3 mouse cellular contexts compared by ENCODE assay signal in genomic region chr17:6470031-6470430, GRCm38 (mm10). TPM values are rescaled to one million over a fixed set of nuclear protein-coding genes. Genes with fewer than 3 reads are reported as not detected.
DNase-seq lines count a peak whose midpoint lies in the region; TF ChIP-seq lines count a peak whose summit lies in the region.
"Not testable (repeated sequence)": the region's sequence is repeated elsewhere in the genome, so short reads cannot be mapped to it uniquely, and the experiment has no call there.

No protein-coding gene starts in this region.

- H3K4me3 ChIP-seq in cerebellum, adult 2 months (replicated peaks; ENCODE audit: insufficient read depth, low read depth, low read length), result not testable (repeated sequence)

- peak overlapping the region; percentile 34; the same call in 1 of the 2 replicates for H3K27ac ChIP-seq in cerebellum, adult 2 months (ENCODE audit: insufficient read depth, low read length)

- not testable (repeated sequence) for TF ChIP-seq POLR2A in cerebellum, adult 2 months (IDR thresholded peaks at IDR 0.05; ENCODE audit: borderline replicate concordance, insufficient read depth, low read length)

- not testable (repeated sequence) for DNase-seq in cerebellum, adult 2 months
- DNase-seq in cerebellum, postnatal 10 days, result peak; percentile 53 to 61
- DNase-seq in cerebellum, postnatal 14 days, result peak; percentile 23 to 43

- not testable (repeated sequence) for TF ChIP-seq CTCF in cerebellum, adult 2 months (IDR thresholded peaks at IDR 0.05; ENCODE audit: borderline replicate concordance, insufficient read depth, low read depth, low read length)

- 26% methylated on average over 2 of the region's 3 CpGs for WGBS in cerebellum, adult 2 months

- not testable (repeated sequence) for H3K27me3 ChIP-seq in cerebellum, adult 2 months (ENCODE audit: control insufficient read depth, insufficient read depth, low read length)

- peaks cover 23% of the 10 kb centered on the region for H3K4me1 ChIP-seq in cerebellum, adult 2 months (ENCODE audit: control insufficient read depth, insufficient read depth, low read length)

RNA-seq across cellular contexts. Expression of gene Dynlt1b, which starts 40.1 kb away (rescaled TPM):
- 160 and 183 TPM in 2 replicates for polyA plus RNA-seq in cerebellum, adult 2 months (2012; rRNA removed)
